Mouse (Mus musculus): ENCODE measurements around the gene Kyat3.

GRCm38 (mm10) chr3:142687939-142688338 is 12.9 kb upstream of the Kyat3 start:
- TF ChIP-seq CTCF (IDR thresholded peaks at IDR 0.05; ENCODE audit: borderline replicate concordance, control insufficient read depth, extremely low read depth, insufficient read depth, low read length, poor library complexity) (no peak), POLR2A (IDR thresholded peaks at IDR 0.05; ENCODE audit: control insufficient read depth, extremely low read depth, insufficient read depth, low read length, poor library complexity) (no peak)

Measured in thymus, adult 2 months (tissue).